Mouse (Mus musculus) forebrain, embryonic 15.5 days (tissue): ENCODE measurements around the gene Cldn11. TPM values are rescaled to one million over a fixed set of nuclear protein-coding genes. Genes with fewer than 3 reads are reported as not detected.
"Not testable (repeated sequence)": the region's sequence is repeated elsewhere in the genome, so short reads cannot be mapped to it uniquely, and the experiment has no call there.

ENCODE experiments used
- ATAC-seq: fragments of 200-750 bp; cut with Nextera tagmentation; replicated peaks from 2 replicates; pipeline ENCODE4 v1.8.0; 2017; ENCODE audit warnings: mild to moderate bottlenecking, moderate TSS enrichment, moderate library complexity
- H3K27ac ChIP-seq: fragments of 300-500 bp; sonication (generic); replicated peaks from 2 replicates; pipeline ENCODE4 v1.5.1; 2015; ENCODE audit warnings: mild to moderate bottlenecking, inconsistent platforms
- H3K27me3 ChIP-seq: fragments of 300-500 bp; sonication (generic); 2 replicates; pipeline ENCODE4 v1.6.1; 2015; ENCODE audit warnings: inconsistent platforms
- H3K36me3 ChIP-seq: fragments of 300-500 bp; sonication (generic); 2 replicates; pipeline ENCODE4 v1.6.1; 2015; ENCODE audit warnings: mild to moderate bottlenecking, inconsistent platforms
- H3K4me1 ChIP-seq: fragments of 300-500 bp; sonication (generic); 2 replicates; pipeline ENCODE4 v1.6.1; 2015; ENCODE audit warnings: inconsistent platforms
- H3K4me2 ChIP-seq: fragments of 300-500 bp; sonication (generic); replicated peaks from 2 replicates; pipeline ENCODE4 v1.6.1; 2015; ENCODE audit warnings: mild to moderate bottlenecking, inconsistent platforms
- H3K4me3 ChIP-seq: fragments of 300-500 bp; sonication (generic); 2 replicates; pipeline ENCODE4 v1.5.1; 2015; ENCODE audit warnings: mild to moderate bottlenecking, inconsistent platforms
- H3K9ac ChIP-seq: fragments of 300-500 bp; sonication (generic); replicated peaks from 2 replicates; pipeline ENCODE4 v1.6.1; 2015; ENCODE audit warnings: mild to moderate bottlenecking, inconsistent platforms
- H3K9me3 ChIP-seq: fragments of 300-500 bp; sonication (generic); 2 replicates; pipeline ENCODE4 v1.6.1; 2016; ENCODE audit warnings: inconsistent platforms
- WGBS: fragments of 180-500 bp; shearing (Covaris S2); methylation state at CpG from one replicate; pipeline ENCODE4 v1.1.7; 2015; ENCODE audit warnings: mixed read lengths; 5-methylcytosine and 5-hydroxymethylcytosine counted together
- polyA plus RNA-seq: library from polyadenylated mRNA; unstranded; fragments of >200 nt; fragmentation: Nextera tagmentation; extraction: Ambion mirVana; gene quantifications from 2 replicates; pipeline ENCODE4 v1.2.1, GENCODE M21; 2015

Gene Cldn11
- polyA plus RNA-seq, 1 experiment from 2014 or later, result 34.8 TPM

- Histone ChIP-seq H3K4me2 (no peak overlapping the region), H3K27me3 (no peaks in the 10 kb centered on the region), H3K9me3 (no peaks in the 10 kb centered on the region), H3K27ac (no peak overlapping the region), H3K4me1 (no peaks in the 10 kb centered on the region), H3K36me3 (no peaks in the 10 kb centered on the region), H3K4me3 (no peak overlapping the region), H3K9ac (no peak overlapping the region)
- 77% methylated on average over 7 of the region's 7 CpGs for WGBS
- no peak for ATAC-seq
Observed at GRCm38 (mm10) chr3:31134696-31135095, 15.0 kb upstream of the Cldn11 start.

GRCm38 (mm10) chr3:31136591-31136990 is 13.1 kb upstream of the Cldn11 start:
- H3K4me1 ChIP-seq, H3K4me3 ChIP-seq, H3K4me2 ChIP-seq, H3K9ac ChIP-seq, H3K27ac ChIP-seq, H3K9me3 ChIP-seq, H3K36me3 ChIP-seq, ATAC-seq, H3K27me3 ChIP-seq: not testable (repeated sequence)
- 77% methylated on average over 4 of the region's 4 CpGs for WGBS

DNA sequence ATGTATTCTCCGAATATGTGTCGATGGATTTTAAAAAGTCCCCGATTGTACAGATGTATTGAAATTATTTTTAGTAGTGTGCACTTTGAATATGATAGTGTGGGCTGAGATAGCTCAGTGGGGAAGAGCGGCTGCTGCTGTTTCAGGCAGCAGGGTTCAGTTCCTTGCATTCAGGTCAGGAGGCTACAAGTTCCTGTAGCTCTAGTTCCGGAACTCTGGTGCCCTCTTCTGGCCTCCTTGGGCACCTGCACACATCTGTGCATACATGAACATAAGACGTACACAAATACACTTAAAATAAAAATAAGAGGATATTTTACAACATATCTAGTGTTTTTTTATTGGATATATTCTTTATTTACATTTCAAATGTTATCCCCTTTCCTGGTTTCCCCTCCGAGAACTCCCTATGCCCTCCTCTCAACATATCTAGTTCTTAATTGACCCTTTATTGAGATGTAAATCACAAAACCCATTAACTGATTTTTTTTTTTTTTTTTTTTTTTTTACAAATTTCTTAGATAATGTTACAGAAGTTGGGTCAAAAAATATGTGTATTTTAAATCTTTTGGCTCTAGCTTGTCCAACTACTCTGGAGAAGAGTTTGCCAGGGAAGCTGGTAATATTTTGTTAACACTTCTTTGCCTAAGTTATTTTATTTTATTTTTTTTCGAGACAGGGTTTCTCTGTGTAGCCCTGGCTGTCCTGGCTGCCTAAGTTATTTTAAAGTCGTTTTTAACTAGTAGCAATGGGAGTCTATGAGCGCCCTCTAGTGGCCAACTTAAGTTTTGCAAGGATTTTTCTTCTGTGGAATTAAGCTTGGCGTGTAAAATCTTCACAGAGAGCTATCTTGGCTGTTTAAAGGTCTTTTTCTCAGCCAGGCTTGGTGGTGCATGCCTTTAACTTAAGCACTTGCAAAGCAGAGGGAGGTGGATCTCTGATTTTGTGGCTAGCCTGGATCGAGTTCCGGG is 11.0 kb upstream of the Cldn11 start:
- Histone ChIP-seq H3K27me3 (no peaks in the 10 kb centered on the region), H3K27ac (no peak overlapping the region), H3K4me1 (no peaks in the 10 kb centered on the region), H3K4me3 (no peak overlapping the region), H3K36me3 (no peaks in the 10 kb centered on the region), H3K9ac (no peak overlapping the region), H3K9me3 (no peaks in the 10 kb centered on the region), H3K4me2 (no peak overlapping the region)
- WGBS, result 59% methylated on average over 13 of the region's 13 CpGs
- ATAC-seq, result peak; percentile 29

DNA sequence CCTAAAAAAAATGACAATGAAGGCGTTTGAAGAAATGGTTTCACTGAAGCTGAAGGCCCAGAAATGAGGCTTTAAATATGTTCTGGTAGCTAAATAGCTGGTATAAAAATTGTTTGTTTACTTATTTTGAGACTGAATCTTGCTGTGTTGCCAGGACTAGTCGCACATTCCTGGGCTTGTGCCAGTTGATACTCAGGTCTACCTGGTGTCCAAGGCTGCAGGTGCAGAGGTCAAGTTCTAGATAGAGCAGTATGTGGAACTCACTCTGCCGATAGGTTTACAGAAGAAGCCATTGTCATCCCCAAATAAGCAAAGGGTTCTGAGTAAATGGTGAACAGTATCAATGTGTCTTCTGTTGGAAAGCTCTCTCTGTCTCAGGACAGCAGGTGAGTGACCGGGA is 8.1 kb upstream of the Cldn11 start:
- H3K27me3 ChIP-seq, result no peaks in the 10 kb centered on the region
- H3K4me1 ChIP-seq, result peaks cover 5% of the 10 kb centered on the region; the same call in 1 of the 2 replicates
- H3K4me3 ChIP-seq, result no peak overlapping the region
- H3K36me3 ChIP-seq, result no peaks in the 10 kb centered on the region
- H3K27ac ChIP-seq, result no peak overlapping the region
- no peaks in the 10 kb centered on the region for H3K9me3 ChIP-seq
- ATAC-seq, result no peak
- H3K4me2 ChIP-seq, result no peak overlapping the region
- WGBS, result 87% methylated on average over 4 of the region's 4 CpGs
- H3K9ac ChIP-seq, result no peak overlapping the region

GRCm38 (mm10) chr3:31145222-31145621 is 4.5 kb upstream of the Cldn11 start:
- WGBS, result 83% methylated on average over 11 of the region's 11 CpGs

GRCm38 (mm10) chr3:31145641-31146290 is 4.0 kb upstream of the Cldn11 start:
- Histone ChIP-seq H3K4me2 (0 out of 2 replicates have a peak overlapping the region, but pooled peaks have one; percentile 27), H3K9me3 (no peaks in the 10 kb centered on the region), H3K4me1 (peaks cover 14% of the 10 kb centered on the region), H3K4me3 (no peak overlapping the region), H3K27ac (no peak overlapping the region), H3K27me3 (peaks cover 11% of the 10 kb centered on the region; the same call in 1 of the 2 replicates), H3K36me3 (no peaks in the 10 kb centered on the region), H3K9ac (no peak overlapping the region)
- WGBS, result 13% methylated on average over 14 of the region's 14 CpGs
- ATAC-seq, result peak; percentile 92

More at GRCm38 (mm10) chr3:31145222-31145621, 4.5 kb upstream of the Cldn11 start:
- not testable (repeated sequence) for H3K4me3 ChIP-seq, H3K27me3 ChIP-seq, H3K27ac ChIP-seq, ATAC-seq, H3K9me3 ChIP-seq, H3K36me3 ChIP-seq, H3K9ac ChIP-seq
- Histone ChIP-seq H3K4me2 (0 out of 2 replicates have a peak overlapping the region, but pooled peaks have one; percentile 27), H3K4me1 (peaks cover 14% of the 10 kb centered on the region)

DNA sequence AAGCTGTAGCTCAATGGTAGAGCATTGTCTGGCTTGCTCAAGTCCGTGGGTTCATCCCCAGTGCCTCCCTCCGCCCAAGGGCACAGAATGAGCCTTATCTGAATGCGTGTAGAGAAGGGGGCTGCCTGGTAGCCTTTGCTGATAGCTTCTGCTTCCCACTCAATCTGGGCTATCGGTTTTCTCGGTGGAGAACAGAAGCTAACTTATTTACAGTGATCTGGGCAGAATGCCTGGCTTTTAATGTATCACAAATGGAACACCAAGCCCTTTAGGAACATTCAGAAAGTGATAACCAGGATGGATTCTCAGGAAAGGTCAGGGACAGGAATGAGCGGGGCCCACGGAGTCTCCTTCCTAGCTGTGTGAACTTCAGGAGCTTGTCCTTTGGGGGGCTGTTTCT is 1.1 kb upstream of the Cldn11 start:
- H3K27me3 ChIP-seq, result peaks cover 11% of the 10 kb centered on the region; the same call in 1 of the 2 replicates
- no peak overlapping the region for H3K27ac ChIP-seq
- H3K4me2 ChIP-seq, result no peak overlapping the region
- H3K4me3 ChIP-seq, result no peak overlapping the region
- no peak overlapping the region for H3K9ac ChIP-seq
- H3K9me3 ChIP-seq, result no peaks in the 10 kb centered on the region
- ATAC-seq, result no peak
- peaks cover 14% of the 10 kb centered on the region for H3K4me1 ChIP-seq
- H3K36me3 ChIP-seq, result no peaks in the 10 kb centered on the region
- WGBS, result 87% methylated on average over 7 of the region's 7 CpGs

DNA sequence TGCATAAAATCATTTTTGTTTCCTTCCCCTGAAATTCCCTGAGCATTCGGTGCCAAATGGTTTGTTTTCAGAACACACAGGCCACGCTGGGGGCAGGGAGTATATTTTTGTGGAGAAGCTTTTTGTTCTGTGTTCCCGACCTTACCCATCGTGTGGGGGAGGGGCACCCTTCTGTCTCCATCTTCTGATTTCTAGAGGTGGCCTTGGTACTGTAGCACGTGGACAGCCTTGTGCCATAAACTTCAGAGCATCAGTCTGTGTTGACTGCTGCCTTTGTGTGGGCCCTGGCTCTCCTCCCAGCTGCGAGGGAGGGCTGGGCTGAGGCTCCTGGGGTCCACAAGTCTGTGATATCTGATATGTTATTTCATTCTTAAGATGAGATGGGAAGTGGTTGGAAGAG is 2.4 kb downstream of the Cldn11 start:
- no peaks in the 10 kb centered on the region for H3K36me3 ChIP-seq
- no peak overlapping the region for H3K4me2 ChIP-seq
- H3K9me3 ChIP-seq, result no peaks in the 10 kb centered on the region
- no peak overlapping the region for H3K9ac ChIP-seq
- WGBS, result 71% methylated on average over 6 of the region's 6 CpGs
- no peak for ATAC-seq
- peaks cover 9% of the 10 kb centered on the region for H3K4me1 ChIP-seq
- peaks cover 11% of the 10 kb centered on the region; the same call in 1 of the 2 replicates for H3K27me3 ChIP-seq
- no peak overlapping the region for H3K27ac ChIP-seq
- no peak overlapping the region for H3K4me3 ChIP-seq

GRCm38 (mm10) chr3:31156126-31156525 is 6.4 kb downstream of the Cldn11 start:
- H3K4me1 ChIP-seq, result no peaks in the 10 kb centered on the region
- no peak overlapping the region for H3K4me2 ChIP-seq
- ATAC-seq, result no peak
- H3K27ac ChIP-seq, result no peak overlapping the region
- 47% methylated on average over 3 of the region's 3 CpGs for WGBS
- H3K27me3 ChIP-seq, result no peaks in the 10 kb centered on the region
- no peak overlapping the region for H3K4me3 ChIP-seq
- no peaks in the 10 kb centered on the region for H3K9me3 ChIP-seq
- H3K9ac ChIP-seq, result no peak overlapping the region
- H3K36me3 ChIP-seq, result no peaks in the 10 kb centered on the region

- 79% methylated on average over 15 of the region's 15 CpGs for WGBS
- Histone ChIP-seq H3K9me3 (no peaks in the 10 kb centered on the region), H3K27ac (no peak overlapping the region), H3K9ac (no peak overlapping the region), H3K4me2 (no peak overlapping the region), H3K36me3 (no peaks in the 10 kb centered on the region), H3K4me3 (no peak overlapping the region), H3K27me3 (no peaks in the 10 kb centered on the region), H3K4me1 (no peaks in the 10 kb centered on the region)
- ATAC-seq, result no peak
Observed at GRCm38 (mm10) chr3:31157776-31158175, 8.1 kb downstream of the Cldn11 start.

GRCm38 (mm10) chr3:31160046-31160445 is 10.3 kb downstream of the Cldn11 start:
- H3K4me1 ChIP-seq, result no peaks in the 10 kb centered on the region
- no peak for ATAC-seq
- H3K36me3 ChIP-seq, result no peaks in the 10 kb centered on the region
- H3K9me3 ChIP-seq, result no peaks in the 10 kb centered on the region
- WGBS, result 74% methylated on average over 10 of the region's 10 CpGs
- no peak overlapping the region for H3K27ac ChIP-seq
- no peaks in the 10 kb centered on the region for H3K27me3 ChIP-seq
- no peak overlapping the region for H3K9ac ChIP-seq
- H3K4me3 ChIP-seq, result no peak overlapping the region
- H3K4me2 ChIP-seq, result no peak overlapping the region

DNA sequence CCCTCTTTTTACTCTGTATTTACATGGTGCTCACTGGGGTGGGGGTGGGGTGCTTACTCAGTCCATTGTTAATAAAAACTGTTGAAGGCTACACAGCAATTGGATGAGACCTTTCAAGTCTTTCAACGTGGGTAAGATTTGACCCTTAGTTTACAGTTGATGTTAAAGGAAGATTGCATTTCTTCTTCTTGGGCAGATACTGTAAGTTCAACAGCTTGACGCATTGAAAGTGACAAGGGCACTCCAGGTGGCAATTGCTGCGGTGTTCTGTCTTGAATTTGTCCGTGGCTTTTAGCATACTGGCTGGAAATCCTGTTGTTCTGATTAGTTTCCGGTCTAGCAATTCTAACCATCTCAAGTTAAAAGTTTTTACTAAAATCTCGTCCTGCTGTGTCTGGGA is 11.6 kb downstream of the Cldn11 start:
- Histone ChIP-seq H3K36me3 (no peaks in the 10 kb centered on the region), H3K9ac (no peak overlapping the region), H3K4me1 (peaks cover 3% of the 10 kb centered on the region), H3K4me2 (no peak overlapping the region), H3K9me3 (no peaks in the 10 kb centered on the region), H3K4me3 (no peak overlapping the region), H3K27ac (no peak overlapping the region), H3K27me3 (no peaks in the 10 kb centered on the region)
- no peak for ATAC-seq
- WGBS, result 30% methylated on average over 6 of the region's 6 CpGs
